Mouse (Mus musculus): ENCODE data around the gene Cep68.

DNA sequence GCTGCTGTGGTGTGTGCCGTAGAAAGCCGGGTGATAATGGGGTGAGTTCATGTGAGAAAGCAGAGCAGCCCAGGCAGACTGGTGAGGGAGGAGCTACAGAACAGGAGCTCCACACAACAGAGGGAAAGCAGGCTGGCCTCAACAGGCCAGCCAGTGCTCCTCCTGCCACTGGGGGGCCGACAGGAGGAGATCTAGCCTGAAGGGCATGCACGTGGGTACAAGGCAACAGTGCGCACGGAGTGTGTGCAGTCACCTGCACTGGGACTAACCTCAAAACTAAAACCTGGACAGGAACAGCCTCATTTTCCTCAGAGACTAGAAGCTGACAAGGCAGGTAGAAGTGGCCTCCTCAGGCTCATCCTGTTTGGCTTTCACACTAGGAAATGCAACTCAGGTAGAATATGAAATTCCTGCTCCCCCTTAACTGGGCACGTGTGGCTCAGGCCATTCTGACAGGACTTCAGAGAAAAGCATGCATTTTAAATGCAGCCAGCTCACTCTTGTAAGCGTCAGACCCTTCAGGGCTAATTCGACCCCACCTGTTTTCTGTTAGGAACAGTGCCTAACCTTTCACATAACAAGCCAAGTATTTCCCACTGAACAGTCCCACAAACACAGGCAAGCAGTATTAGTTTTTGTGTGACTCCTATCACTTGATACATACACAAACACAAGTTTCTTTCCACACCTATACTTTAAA, 5.9 kb downstream of the Cep68 start:
- no peak for TF ChIP-seq FLI1 (IDR thresholded peaks at IDR 0.05; ENCODE audit: low read length)
- no peak for TF ChIP-seq GATA1 (IDR thresholded peaks at IDR 0.05; ENCODE audit: borderline replicate concordance, low read length)

Data from megakaryocyte, embryonic 14.5 days (primary cell).